Mouse (Mus musculus): Measurements from ENCODE around the gene Cux2. TPM values are rescaled to one million over a fixed set of nuclear protein-coding genes. Genes with fewer than 3 reads are reported as not detected.

Gene Cux2
- polyA plus RNA-seq, 1 experiment from 2014 or later = 8.0 TPM

GRCm38 (mm10) chr5:121842665-121843118 is 207.2 kb downstream of the Cux2 start:
- 1% methylated on average over 33 of the region's 33 CpGs for WGBS
- H3K4me3 ChIP-seq = peak overlapping the region; percentile 67

GRCm38 (mm10) chr5:121841973-121842372 is 207.9 kb downstream of the Cux2 start:
- Histone ChIP-seq H3K4me3 (peak overlapping the region; percentile 67; the same call in 1 of the 2 replicates), H3K27ac (no peak overlapping the region), H3K27me3 (ENCODE audit: insufficient read depth, poor library complexity, severe bottlenecking) (peaks cover 48% of the 10 kb centered on the region), H3K9me3 (no peaks in the 10 kb centered on the region), H3K4me1 (peaks cover 49% of the 10 kb centered on the region), H3K36me3 (no peaks in the 10 kb centered on the region)
- 44% methylated on average over 10 of the region's 10 CpGs for WGBS
- DNase-seq (ENCODE audit: low spot score) = no peak

More at GRCm38 (mm10) chr5:121842665-121843118, 207.2 kb downstream of the Cux2 start:
- H3K27ac ChIP-seq = peak overlapping the region; percentile 87
- H3K36me3 ChIP-seq = no peaks in the 10 kb centered on the region
- no peaks in the 10 kb centered on the region for H3K9me3 ChIP-seq
- peaks cover 48% of the 10 kb centered on the region for H3K27me3 ChIP-seq (ENCODE audit: insufficient read depth, poor library complexity, severe bottlenecking)
- H3K4me1 ChIP-seq = peaks cover 45% of the 10 kb centered on the region
- DNase-seq (ENCODE audit: low spot score) = peak; percentile 89

- Histone ChIP-seq H3K9me3 (no peaks in the 10 kb centered on the region), H3K27me3 (ENCODE audit: insufficient read depth, poor library complexity, severe bottlenecking) (peaks cover 48% of the 10 kb centered on the region), H3K4me3 (no peak overlapping the region), H3K27ac (no peak overlapping the region), H3K4me1 (peaks cover 50% of the 10 kb centered on the region), H3K36me3 (no peaks in the 10 kb centered on the region)
- 89% methylated on average over 9 of the region's 9 CpGs for WGBS
- no peak for DNase-seq (ENCODE audit: low spot score)
These were observed 208.4 kb downstream of the Cux2 start for GRCm38 (mm10) chr5:121841516-121841915.

GRCm38 (mm10) chr5:121839128-121839473 is 210.8 kb downstream of the Cux2 start:
- WGBS = 20% methylated on average over 7 of the region's 7 CpGs
- peak overlapping the region; percentile 91 for H3K4me3 ChIP-seq
- H3K36me3 ChIP-seq = no peaks in the 10 kb centered on the region
- H3K27me3 ChIP-seq (ENCODE audit: insufficient read depth, poor library complexity, severe bottlenecking) = peaks cover 29% of the 10 kb centered on the region
- H3K4me1 ChIP-seq = peaks cover 67% of the 10 kb centered on the region
- peak overlapping the region; percentile 94 for H3K27ac ChIP-seq
- H3K9me3 ChIP-seq = no peaks in the 10 kb centered on the region
- no peak for DNase-seq (ENCODE audit: low spot score)

DNA sequence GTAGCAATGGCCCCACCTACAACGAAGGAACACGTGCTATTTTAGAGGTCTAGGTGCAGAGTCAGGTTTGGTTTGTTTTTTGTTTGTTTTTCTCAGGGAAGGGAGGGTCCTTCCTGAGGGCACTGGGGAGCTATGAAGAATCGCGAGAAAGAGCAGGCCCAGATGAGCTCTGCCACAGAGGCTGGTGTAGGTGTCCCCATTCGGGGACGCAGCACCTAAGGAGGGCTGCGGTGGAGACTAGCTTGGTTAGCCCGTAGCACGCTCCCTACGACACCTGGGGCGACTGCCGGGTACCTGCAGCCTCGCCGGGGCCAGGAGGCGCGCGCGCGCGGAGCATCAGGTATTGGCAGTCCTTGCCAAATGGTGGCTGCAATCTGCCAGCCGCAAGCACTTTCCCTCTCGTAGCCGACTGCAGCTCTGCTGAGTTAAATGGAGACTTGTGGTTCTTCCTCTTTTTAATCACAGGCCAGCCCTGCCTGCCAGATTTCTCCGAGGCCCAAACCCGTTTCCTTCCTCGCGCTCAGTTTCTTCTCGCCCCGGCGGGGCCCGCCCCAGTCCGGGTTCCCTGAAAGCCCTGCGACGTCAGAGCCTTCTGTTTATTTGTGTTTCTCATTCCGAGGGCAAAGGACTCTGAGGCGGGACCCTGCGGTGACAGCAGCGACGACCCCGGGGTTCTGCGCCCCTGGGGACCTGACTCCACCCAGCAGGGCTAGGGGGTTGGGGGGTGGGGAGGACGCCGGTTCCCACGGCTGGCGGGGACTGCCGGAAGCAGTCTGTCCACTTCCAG is 211.4 kb downstream of the Cux2 start:
- 0 out of 2 replicates have a peak, but pooled peaks cover 4% of the 10 kb centered on the region for H3K36me3 ChIP-seq
- peaks cover 68% of the 10 kb centered on the region for H3K4me1 ChIP-seq
- peaks cover 24% of the 10 kb centered on the region for H3K27me3 ChIP-seq (ENCODE audit: insufficient read depth, poor library complexity, severe bottlenecking)
- H3K4me3 ChIP-seq = peak overlapping the region; percentile 91
- WGBS = under 1% methylated on average over 46 of the region's 46 CpGs
- peak overlapping the region; percentile 94 for H3K27ac ChIP-seq
- no peak for DNase-seq (ENCODE audit: low spot score)
- no peaks in the 10 kb centered on the region for H3K9me3 ChIP-seq

GRCm38 (mm10) chr5:121837441-121838340 is 212.2 kb downstream of the Cux2 start, which contains the start of gene Sh2b3:
Gene Sh2b3 (minus strand): TSS chr5:121837646.
- no peak for DNase-seq (ENCODE audit: low spot score)
- Histone ChIP-seq H3K4me3 (peak within 1 kb of the TSS; percentile 91), H3K27ac (peak within 1 kb of the TSS; percentile 94), H3K9me3 (no peaks in the 10 kb centered on the region), H3K27me3 (ENCODE audit: insufficient read depth, poor library complexity, severe bottlenecking) (peaks cover 18% of the 10 kb centered on the region), H3K36me3 (0 out of 2 replicates have a peak, but pooled peaks cover 6% of the 10 kb centered on the region), H3K4me1 (peaks cover 69% of the 10 kb centered on the region)
- under 1% methylated on average over 35 of the region's 35 CpGs for WGBS

GRCm38 (mm10) chr5:121836692-121837415 is 213.0 kb downstream of the Cux2 start:
- Histone ChIP-seq H3K4me1 (peaks cover 69% of the 10 kb centered on the region), H3K27ac (peak overlapping the region; percentile 94), H3K27me3 (ENCODE audit: insufficient read depth, poor library complexity, severe bottlenecking) (peaks cover 11% of the 10 kb centered on the region), H3K36me3 (0 out of 2 replicates have a peak, but pooled peaks cover 7% of the 10 kb centered on the region), H3K9me3 (no peaks in the 10 kb centered on the region), H3K4me3 (peak overlapping the region; percentile 91)
- WGBS = under 1% methylated on average over 77 of the region's 77 CpGs
- peak; percentile 96 for DNase-seq (ENCODE audit: low spot score)

- Histone ChIP-seq H3K27me3 (ENCODE audit: insufficient read depth, poor library complexity, severe bottlenecking) (peaks cover 8% of the 10 kb centered on the region; the same call in 1 of the 2 replicates), H3K4me3 (peak overlapping the region; percentile 91), H3K9me3 (no peaks in the 10 kb centered on the region), H3K36me3 (0 out of 2 replicates have a peak, but pooled peaks cover 8% of the 10 kb centered on the region), H3K4me1 (peaks cover 77% of the 10 kb centered on the region), H3K27ac (peak overlapping the region; percentile 94)
- no peak for DNase-seq (ENCODE audit: low spot score)
- WGBS = under 1% methylated on average over 51 of the region's 51 CpGs
These were observed 213.8 kb downstream of the Cux2 start for GRCm38 (mm10) chr5:121835949-121836691.

DNA sequence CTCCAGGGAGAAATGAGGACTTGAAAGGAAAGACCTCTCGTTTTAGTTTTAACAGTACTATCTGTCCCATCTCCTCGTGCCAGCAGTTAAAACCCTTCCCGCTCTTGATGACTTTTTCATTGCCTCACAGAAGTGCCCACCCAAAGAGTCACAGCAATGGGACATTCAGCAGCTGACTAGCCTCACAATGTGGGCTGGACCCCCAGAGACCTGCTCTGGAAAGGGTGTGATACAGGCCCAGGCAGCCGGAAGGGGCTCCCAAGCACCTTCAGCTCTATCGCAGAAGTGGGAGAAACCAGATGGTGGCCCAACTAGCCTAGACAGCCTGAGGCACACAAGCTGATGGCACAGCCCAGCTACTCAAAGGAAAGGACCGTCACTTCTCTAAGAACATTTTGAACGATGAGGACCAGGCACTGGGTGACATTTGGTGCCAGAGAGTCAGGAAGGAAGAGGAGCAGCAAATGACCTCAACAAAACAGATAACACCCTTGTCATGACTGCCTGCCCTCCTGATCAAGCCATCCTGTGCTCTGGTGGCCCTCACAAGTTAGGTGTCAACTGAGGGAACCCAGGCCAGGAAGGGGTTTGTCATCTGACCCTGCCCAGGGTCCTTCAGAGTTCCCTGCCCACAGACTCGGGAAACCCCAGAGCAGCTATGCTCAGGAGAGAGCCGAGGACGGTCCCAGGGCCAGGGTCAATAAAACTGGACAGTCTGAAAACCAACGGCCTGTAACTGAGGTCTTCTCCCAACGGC is 214.7 kb downstream of the Cux2 start:
- peak overlapping the region; percentile 91 for H3K4me3 ChIP-seq
- peaks cover 77% of the 10 kb centered on the region for H3K4me1 ChIP-seq
- DNase-seq (ENCODE audit: low spot score) = no peak
- peak overlapping the region; percentile 94 for H3K27ac ChIP-seq
- H3K9me3 ChIP-seq = no peaks in the 10 kb centered on the region
- 0 out of 2 replicates have a peak, but pooled peaks cover 8% of the 10 kb centered on the region for H3K36me3 ChIP-seq
- H3K27me3 ChIP-seq (ENCODE audit: insufficient read depth, poor library complexity, severe bottlenecking) = peaks cover 8% of the 10 kb centered on the region; the same call in 1 of the 2 replicates
- WGBS = 19% methylated on average over 12 of the region's 12 CpGs

DNA sequence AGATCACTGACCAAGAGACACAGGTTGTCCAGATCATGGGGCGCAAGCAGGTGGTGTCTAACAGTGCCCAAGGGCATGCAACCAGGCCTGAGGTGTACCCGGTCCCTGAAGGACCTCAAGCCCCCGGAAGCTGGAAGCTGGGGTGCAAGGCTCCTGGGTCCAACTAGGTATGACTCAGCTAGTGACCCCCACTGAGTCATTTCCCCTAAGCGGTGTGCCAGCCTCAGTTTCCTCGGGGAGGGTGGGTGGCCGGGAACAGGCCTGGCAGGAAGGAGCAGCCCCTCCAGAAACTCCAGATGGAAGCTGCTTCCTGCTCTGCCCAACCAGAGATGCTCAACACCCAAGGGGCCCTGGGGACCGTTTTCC is 215.7 kb downstream of the Cux2 start:
- 63% methylated on average over 7 of the region's 7 CpGs for WGBS
- peak overlapping the region; percentile 74 for H3K27ac ChIP-seq
- H3K4me3 ChIP-seq = peak overlapping the region; percentile 91
- 0 out of 2 replicates have a peak, but pooled peaks cover 8% of the 10 kb centered on the region for H3K36me3 ChIP-seq
- peaks cover 14% of the 10 kb centered on the region for H3K27me3 ChIP-seq (ENCODE audit: insufficient read depth, poor library complexity, severe bottlenecking)
- DNase-seq (ENCODE audit: low spot score) = no peak
- H3K4me1 ChIP-seq = peaks cover 81% of the 10 kb centered on the region
- H3K9me3 ChIP-seq = no peaks in the 10 kb centered on the region

DNA sequence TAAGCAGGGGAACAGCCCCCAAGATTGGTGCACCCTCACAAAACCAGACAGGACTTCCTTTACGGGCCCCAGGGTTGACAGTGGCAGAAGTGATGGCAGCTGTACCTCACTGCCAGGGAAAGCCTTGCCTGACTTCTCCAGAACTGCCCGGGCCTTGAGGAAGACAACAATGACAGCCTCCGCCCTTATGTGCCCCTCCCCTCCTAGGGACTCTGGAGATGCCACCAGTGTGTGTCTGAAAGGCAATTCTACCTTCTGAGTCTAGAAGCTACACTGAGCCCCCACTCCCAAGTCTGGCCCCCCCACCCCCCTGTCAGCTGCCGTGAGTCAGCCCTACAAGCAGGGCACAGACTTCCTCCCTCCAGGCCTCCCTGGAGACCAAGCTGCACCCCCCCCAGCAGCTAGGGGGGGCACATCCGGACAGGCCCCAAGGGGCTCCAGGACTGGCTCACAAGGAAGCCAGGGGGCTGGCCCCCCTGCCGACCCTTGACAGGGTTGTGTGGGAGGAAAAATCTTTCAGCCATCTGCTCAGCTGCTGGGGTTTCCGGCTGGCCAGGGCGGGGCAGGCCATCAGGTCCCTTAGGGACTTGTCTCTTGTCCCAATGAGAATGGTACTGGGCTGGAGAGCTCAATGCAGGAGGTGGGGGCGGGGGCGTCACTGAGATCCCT is 216.2 kb downstream of the Cux2 start:
- Histone ChIP-seq H3K27me3 (ENCODE audit: insufficient read depth, poor library complexity, severe bottlenecking) (peaks cover 15% of the 10 kb centered on the region), H3K4me3 (peak overlapping the region; percentile 91), H3K4me1 (peaks cover 81% of the 10 kb centered on the region), H3K36me3 (peaks cover 12% of the 10 kb centered on the region), H3K27ac (peak overlapping the region; percentile 74), H3K9me3 (no peaks in the 10 kb centered on the region)
- DNase-seq (ENCODE audit: low spot score) = no peak
- WGBS = 29% methylated on average over 10 of the region's 10 CpGs
